Mouse (Mus musculus): Measurements from ENCODE around the gene Epha5. TPM values are rescaled to one million over a fixed set of nuclear protein-coding genes. Genes with fewer than 3 reads are reported as not detected.

The Epha5 gene
- polyA plus RNA-seq, 1 experiment, result 0.11 TPM

DNA sequence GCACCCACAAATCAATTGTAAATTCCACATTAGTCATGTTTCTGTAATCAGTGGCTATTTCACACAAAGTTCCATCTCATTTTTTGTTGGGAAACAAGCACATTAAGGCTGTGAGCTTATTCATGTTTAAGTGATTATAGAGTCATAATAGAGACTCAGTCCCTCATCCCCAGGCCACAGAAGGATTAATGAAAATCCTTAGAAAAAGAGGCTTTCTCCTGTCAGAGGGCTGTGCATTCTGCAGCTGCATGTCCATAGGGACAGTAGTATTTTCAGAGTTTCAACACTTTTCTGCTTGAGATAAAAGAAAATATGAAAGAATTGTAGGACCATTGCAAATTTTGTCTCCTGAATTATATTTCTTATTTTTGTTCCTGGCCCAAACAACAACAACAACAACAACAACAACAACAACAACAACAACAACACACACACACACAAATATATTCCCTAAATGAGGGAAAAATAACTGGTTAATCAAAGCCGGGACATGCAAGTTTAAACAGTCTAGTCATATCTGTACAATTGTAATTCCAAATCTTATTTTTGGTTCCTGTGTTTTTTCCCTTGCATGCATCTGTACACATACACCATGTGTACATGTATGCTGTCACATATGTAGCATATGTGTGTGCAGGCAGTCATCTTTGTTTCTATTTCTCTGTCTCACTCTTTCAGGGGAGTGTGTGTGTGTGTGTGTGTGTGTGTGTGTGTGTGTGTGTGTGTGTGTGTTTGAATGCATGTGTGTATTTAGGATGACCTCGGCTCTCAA, 70.3 kb downstream of the Epha5 start:
- 89% methylated on average over 2 of the region's 2 CpGs for WGBS
- H3K4me1 ChIP-seq (ENCODE audit: control insufficient read depth, insufficient read depth, low read length), result no peaks in the 10 kb centered on the region
- H3K27me3 ChIP-seq (replicated peaks; ENCODE audit: control insufficient read depth, insufficient read depth, low read length), result no peaks in the 10 kb centered on the region
- H3K36me3 ChIP-seq (ENCODE audit: control insufficient read depth, insufficient read depth, low read length), result no peaks in the 10 kb centered on the region
- no peak for DNase-seq
- no peak overlapping the region for H3K4me3 ChIP-seq (ENCODE audit: insufficient read depth, low read depth, low read length)
- H3K27ac ChIP-seq (ENCODE audit: insufficient read depth, low read depth, low read length), result no peak overlapping the region
- no peak for TF ChIP-seq CTCF (conservative IDR thresholded peaks at IDR 0.05; ENCODE audit: insufficient read depth, insufficient read length, low read depth, low read length)
- no peak for TF ChIP-seq POLR2A (IDR thresholded peaks at IDR 0.05; ENCODE audit: low read depth, low read length)

DNA sequence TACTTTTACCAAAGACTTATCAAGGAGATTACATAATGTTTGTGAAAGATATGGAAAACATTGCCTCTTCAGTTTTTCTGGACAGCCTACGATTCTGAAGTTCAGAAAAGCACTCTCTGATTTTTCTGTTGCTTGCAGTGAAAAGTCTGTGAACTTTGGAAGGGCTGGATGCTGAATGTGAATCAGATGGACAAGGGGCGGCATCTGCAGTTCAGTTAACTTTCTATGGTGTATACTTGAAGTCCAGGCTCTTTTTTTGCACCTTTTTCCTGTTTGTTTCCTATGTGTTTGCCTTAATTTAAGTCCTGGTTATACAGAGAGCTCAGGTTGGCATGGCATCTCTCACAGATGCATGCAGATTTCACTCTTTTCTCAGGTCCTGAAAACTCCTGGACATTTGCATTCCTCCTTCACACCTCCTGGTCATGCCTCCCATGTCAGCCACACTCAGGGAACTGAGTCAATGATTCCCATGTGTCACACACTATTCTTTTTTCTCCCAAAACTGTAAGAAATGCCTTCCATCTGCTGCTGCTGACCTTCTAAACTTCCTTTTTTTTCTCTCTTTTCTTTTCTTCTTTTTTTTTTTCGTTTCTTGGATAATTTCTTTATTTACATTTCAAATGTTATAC, 81.2 kb downstream of the Epha5 start:
- TF ChIP-seq CTCF (conservative IDR thresholded peaks at IDR 0.05; ENCODE audit: insufficient read depth, insufficient read length, low read depth, low read length) (no peak), POLR2A (IDR thresholded peaks at IDR 0.05; ENCODE audit: low read depth, low read length) (no peak)
- H3K4me1 ChIP-seq (ENCODE audit: control insufficient read depth, insufficient read depth, low read length), result no peaks in the 10 kb centered on the region
- H3K4me3 ChIP-seq (ENCODE audit: insufficient read depth, low read depth, low read length), result no peak overlapping the region
- DNase-seq, result no peak
- 69% methylated on average over 3 of the region's 3 CpGs for WGBS
- H3K27me3 ChIP-seq (replicated peaks; ENCODE audit: control insufficient read depth, insufficient read depth, low read length), result no peaks in the 10 kb centered on the region
- no peaks in the 10 kb centered on the region for H3K36me3 ChIP-seq (ENCODE audit: control insufficient read depth, insufficient read depth, low read length)
- no peak overlapping the region for H3K27ac ChIP-seq (ENCODE audit: insufficient read depth, low read depth, low read length)

DNA sequence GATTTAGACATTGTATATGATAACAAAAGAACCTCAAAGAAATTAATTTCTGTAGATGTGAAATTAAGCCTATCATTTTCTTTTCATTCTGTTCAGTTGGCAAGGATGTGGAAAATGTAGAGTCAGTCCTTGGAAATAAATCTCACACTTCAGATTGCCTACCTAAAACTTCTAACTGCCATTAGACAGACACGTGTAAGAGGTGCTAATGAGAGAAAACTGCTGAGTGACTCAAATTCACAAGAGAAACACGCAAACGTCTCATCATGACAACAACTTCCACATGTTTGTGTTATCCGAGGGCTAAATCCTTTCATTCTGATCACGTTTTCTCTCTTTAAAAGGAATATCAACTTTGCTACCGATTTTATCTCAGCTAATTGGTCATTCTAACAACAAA, 82.7 kb downstream of the Epha5 start:
- Histone ChIP-seq H3K4me3 (ENCODE audit: insufficient read depth, low read depth, low read length) (no peak overlapping the region), H3K36me3 (ENCODE audit: control insufficient read depth, insufficient read depth, low read length) (no peaks in the 10 kb centered on the region), H3K4me1 (ENCODE audit: control insufficient read depth, insufficient read depth, low read length) (no peaks in the 10 kb centered on the region), H3K27ac (ENCODE audit: insufficient read depth, low read depth, low read length) (no peak overlapping the region), H3K27me3 (replicated peaks; ENCODE audit: control insufficient read depth, insufficient read depth, low read length) (no peaks in the 10 kb centered on the region)
- TF ChIP-seq POLR2A (IDR thresholded peaks at IDR 0.05; ENCODE audit: low read depth, low read length) (no peak), CTCF (conservative IDR thresholded peaks at IDR 0.05; ENCODE audit: insufficient read depth, insufficient read length, low read depth, low read length) (no peak)
- no peak for DNase-seq
- 72% methylated on average over 6 of the region's 6 CpGs for WGBS

DNA sequence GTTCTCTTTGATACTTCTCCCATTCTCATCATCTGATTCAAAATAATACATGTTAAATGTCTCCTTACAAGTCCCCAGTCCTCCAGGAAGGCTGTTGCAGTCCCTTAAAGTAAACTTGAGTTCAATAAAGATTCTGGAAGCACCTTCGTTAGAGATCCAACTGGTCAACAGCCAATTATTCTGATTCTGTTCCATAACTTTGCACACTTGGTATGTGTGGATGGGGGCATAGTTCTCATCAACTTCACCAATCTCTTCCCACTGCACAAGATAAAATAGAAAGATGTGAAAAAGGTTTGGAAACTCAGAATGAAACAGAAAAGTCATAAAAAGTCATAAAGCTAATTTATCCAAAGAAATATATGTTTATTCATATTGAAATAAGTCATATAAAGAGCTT, 85.6 kb downstream of the Epha5 start:
- Histone ChIP-seq H3K27me3 (replicated peaks; ENCODE audit: control insufficient read depth, insufficient read depth, low read length) (no peaks in the 10 kb centered on the region), H3K4me3 (ENCODE audit: insufficient read depth, low read depth, low read length) (no peak overlapping the region), H3K27ac (ENCODE audit: insufficient read depth, low read depth, low read length) (no peak overlapping the region), H3K36me3 (ENCODE audit: control insufficient read depth, insufficient read depth, low read length) (no peaks in the 10 kb centered on the region), H3K4me1 (ENCODE audit: control insufficient read depth, insufficient read depth, low read length) (no peaks in the 10 kb centered on the region)
- WGBS, result 59% methylated on average over 1 of the region's 1 CpGs
- TF ChIP-seq POLR2A (IDR thresholded peaks at IDR 0.05; ENCODE audit: low read depth, low read length), result no peak
- no peak for TF ChIP-seq CTCF (conservative IDR thresholded peaks at IDR 0.05; ENCODE audit: insufficient read depth, insufficient read length, low read depth, low read length)
- DNase-seq, result no peak

DNA sequence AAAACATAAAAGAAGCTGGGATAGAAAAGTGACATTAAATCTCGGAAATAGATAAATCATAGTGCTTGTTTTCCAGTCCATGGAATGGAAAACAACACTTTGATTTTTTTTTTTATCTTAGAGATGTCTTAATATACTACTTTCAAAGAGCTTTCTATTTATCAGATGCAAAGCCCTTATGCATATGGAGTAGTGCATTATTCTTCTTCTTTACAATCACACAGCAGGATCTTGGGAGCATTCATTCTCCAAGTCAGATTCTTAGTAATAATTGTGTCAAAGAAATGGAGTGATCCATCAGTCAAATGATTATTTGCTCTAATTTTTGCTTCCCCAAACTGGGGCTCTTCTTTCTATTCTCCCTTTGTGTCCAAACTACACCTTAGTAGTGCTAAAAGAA, 96.6 kb downstream of the Epha5 start:
- Histone ChIP-seq H3K4me3 (ENCODE audit: insufficient read depth, low read depth, low read length) (no peak overlapping the region), H3K27ac (ENCODE audit: insufficient read depth, low read depth, low read length) (no peak overlapping the region), H3K36me3 (ENCODE audit: control insufficient read depth, insufficient read depth, low read length) (no peaks in the 10 kb centered on the region), H3K27me3 (replicated peaks; ENCODE audit: control insufficient read depth, insufficient read depth, low read length) (no peaks in the 10 kb centered on the region), H3K4me1 (ENCODE audit: control insufficient read depth, insufficient read depth, low read length) (no peaks in the 10 kb centered on the region)
- 87% methylated on average over 1 of the region's 1 CpGs for WGBS
- no peak for DNase-seq
- TF ChIP-seq CTCF (conservative IDR thresholded peaks at IDR 0.05; ENCODE audit: insufficient read depth, insufficient read length, low read depth, low read length), result no peak
- TF ChIP-seq POLR2A (IDR thresholded peaks at IDR 0.05; ENCODE audit: low read depth, low read length), result no peak

DNA sequence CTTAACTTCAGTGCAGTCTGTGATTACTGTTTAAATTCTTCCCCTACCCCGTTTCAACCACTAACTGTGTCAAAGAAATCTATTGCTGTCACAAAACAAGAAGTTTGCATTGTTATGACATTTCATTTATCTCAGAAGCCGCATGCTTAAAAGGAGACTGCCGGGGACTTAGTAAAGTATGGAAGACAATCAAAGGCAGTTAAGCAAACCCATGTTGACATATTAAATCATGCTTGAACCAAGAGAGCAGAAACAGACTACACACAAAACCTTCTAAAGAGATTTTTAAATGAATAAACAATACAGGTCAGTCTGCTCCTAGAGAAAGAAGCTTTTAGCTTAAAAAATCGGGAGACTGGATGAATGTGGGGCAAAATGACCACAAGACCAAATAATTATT, 97.0 kb downstream of the Epha5 start:
- TF ChIP-seq POLR2A (IDR thresholded peaks at IDR 0.05; ENCODE audit: low read depth, low read length) (no peak), CTCF (conservative IDR thresholded peaks at IDR 0.05; ENCODE audit: insufficient read depth, insufficient read length, low read depth, low read length) (no peak)
- no peaks in the 10 kb centered on the region for H3K4me1 ChIP-seq (ENCODE audit: control insufficient read depth, insufficient read depth, low read length)
- WGBS, result 63% methylated on average over 4 of the region's 4 CpGs

DNA sequence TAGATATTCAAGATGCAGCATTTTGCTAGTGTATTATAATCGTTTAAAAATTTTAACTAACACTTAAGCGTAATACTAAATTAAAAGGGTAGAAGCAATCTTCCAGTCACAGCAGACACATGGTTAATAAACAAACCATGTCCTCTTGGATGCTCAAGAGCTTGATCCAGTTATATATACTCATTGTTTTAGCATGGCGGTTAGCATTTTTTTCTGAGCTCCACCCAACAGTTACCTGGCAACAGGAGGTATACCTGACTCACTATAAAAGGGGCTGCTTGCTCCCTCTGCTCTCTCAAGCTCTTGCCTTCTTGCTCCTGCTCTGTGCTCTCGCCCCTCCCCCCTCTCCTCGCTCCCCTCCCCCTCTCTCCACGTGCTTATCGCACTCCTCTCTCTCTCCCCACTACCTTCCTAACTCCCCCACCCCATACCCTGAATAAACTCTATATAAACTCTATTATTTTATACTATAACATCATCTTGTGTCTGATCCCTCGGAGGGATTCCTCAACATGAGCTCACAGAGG, 98.3 kb downstream of the Epha5 start:
- no peak for DNase-seq
- H3K4me3 ChIP-seq (ENCODE audit: insufficient read depth, low read depth, low read length), result no peak overlapping the region
- 45% methylated on average over 8 of the region's 8 CpGs for WGBS
- H3K27ac ChIP-seq (ENCODE audit: insufficient read depth, low read depth, low read length), result no peak overlapping the region
- H3K27me3 ChIP-seq (replicated peaks; ENCODE audit: control insufficient read depth, insufficient read depth, low read length), result no peaks in the 10 kb centered on the region
- no peaks in the 10 kb centered on the region for H3K4me1 ChIP-seq (ENCODE audit: control insufficient read depth, insufficient read depth, low read length)
- H3K36me3 ChIP-seq (ENCODE audit: control insufficient read depth, insufficient read depth, low read length), result no peaks in the 10 kb centered on the region
- TF ChIP-seq CTCF (conservative IDR thresholded peaks at IDR 0.05; ENCODE audit: insufficient read depth, insufficient read length, low read depth, low read length) (no peak), POLR2A (IDR thresholded peaks at IDR 0.05; ENCODE audit: low read depth, low read length) (no peak)

More for the DNA sequence above, 97.0 kb downstream of the Epha5 start:
- Histone ChIP-seq H3K27ac (ENCODE audit: insufficient read depth, low read depth, low read length) (no peak overlapping the region), H3K27me3 (replicated peaks; ENCODE audit: control insufficient read depth, insufficient read depth, low read length) (no peaks in the 10 kb centered on the region), H3K36me3 (ENCODE audit: control insufficient read depth, insufficient read depth, low read length) (no peaks in the 10 kb centered on the region), H3K4me3 (ENCODE audit: insufficient read depth, low read depth, low read length) (no peak overlapping the region)
- no peak for DNase-seq
